Mouse (Mus musculus): ENCODE measurements at regions not wholly inside any gene's neighbourhood (a gene's known extent, or its start where the extent isn't known, plus 50 kb on each side); places are given as distances from the start of the nearest gene placed in this dataset.
"Not testable (repeated sequence)": the region's sequence is repeated elsewhere in the genome, so short reads cannot be mapped to it uniquely, and the experiment has no call there.

- no peak for DNase-seq (ENCODE audit: low spot score in 2 of 2)
Observed at GRCm38 (mm10) chr6:79619991-79620390, 197.7 kb upstream of the Gm20594 start.

GRCm38 (mm10) chr6:79631683-79632082 lies 186.0 kb upstream of the Gm20594 start:
- DNase-seq (ENCODE audit: low spot score in 2 of 2), result not testable (repeated sequence)

GRCm38 (mm10) chr6:79651286-79651685 lies 166.4 kb upstream of the Gm20594 start:
- DNase-seq (ENCODE audit: low spot score in 2 of 2), result peak; percentile 6 to 8

Data from right cerebral cortex, adult 2 months (tissue).